20 mouse cellular contexts compared by ENCODE assay signal in the genomic region with DNA sequence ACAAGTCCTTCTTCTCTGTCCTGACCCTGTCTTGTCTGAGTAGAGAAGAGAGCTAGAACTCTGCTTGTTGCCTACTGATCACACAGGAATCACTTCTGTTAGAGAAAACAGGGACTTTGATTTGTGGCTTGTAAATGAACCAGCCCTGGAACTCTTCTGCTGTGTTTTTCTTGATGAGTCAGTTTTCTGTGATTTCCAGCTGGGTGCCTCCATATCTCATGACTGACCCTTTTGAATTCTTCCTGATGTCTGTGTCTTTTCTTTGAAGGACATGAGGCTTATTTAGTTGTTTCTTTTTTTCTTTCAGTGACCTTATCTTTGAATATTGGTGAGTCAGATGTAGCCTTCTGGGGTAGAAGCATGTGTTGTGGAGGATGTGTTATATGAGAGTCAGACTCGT.
DNase-seq lines count a peak whose midpoint lies in the region; ATAC-seq lines count a peak whose summit lies in the region.
"Had no signal": no experiment of that assay in that cellular context is flagged by ENCODE, and none has a peak within 500 bp of the region (broad histone marks: within the 10 kb centered on the region; RNA-seq: fewer than 3 reads in every experiment).

No protein-coding gene starts in this region.

- peak; percentile 27 to 71 for DNase-seq in adrenal gland, adult (ENCODE audit: inconsistent age in 2 of 2, low spot score in 1 of 2)
- DNase-seq in adrenal gland, postnatal 14 days: no peak
- no peak for DNase-seq in frontal cortex, postnatal 14 days (ENCODE audit: low spot score in 2 of 2)
- DNase-seq in right cerebral cortex, adult 2 months (ENCODE audit: low spot score in 2 of 2): peak; percentile 3 to 15
- DNase-seq in right cerebral cortex, postnatal 10 days (ENCODE audit: low spot score in 2 of 2): no peak
- DNase-seq in B cell, adult 2 months: no peak
- DNase-seq: cerebellum, adult 18-20 months; cerebellum, adult 9-10 months; cerebellum, postnatal 14 days; forebrain, postnatal 0 days; gastrocnemius, postnatal 25 days; heart, adult 18-20 months; heart, postnatal 10 days; heart, postnatal 36 days; kidney, adult 11 months had no signal

- peak; percentile 76 for ATAC-seq in frontal cortex, adult (ENCODE audit: low TSS enrichment)
- ATAC-seq: activated CD4-positive, CD25-positive, alpha-beta regulatory T cell, adult 4 months; forebrain, embryonic 14.5 days; forebrain, postnatal 0 days; hindbrain, embryonic 16.5 days; intestine, embryonic 15.5 days had no signal

Comparison
In these comparisons a context has a peak if more than half of its experiments do, and no peak if none do; other contexts are left out.
1. DNase-seq: peak in adrenal gland, adult (2 of 2) and right cerebral cortex, adult 2 months (2 of 2); none in adrenal gland, postnatal 14 days (single experiment), frontal cortex, postnatal 14 days (0 of 2), right cerebral cortex, postnatal 10 days (0 of 2) and B cell, adult 2 months (0 of 2).